Mouse (Mus musculus) midbrain, embryonic 14.5 days (tissue): ENCODE data around the gene Ggcx. TPM values are rescaled to one million over a fixed set of nuclear protein-coding genes. Genes with fewer than 3 reads are reported as not detected.

Experiments used
- ATAC-seq: fragments of 200-750 bp; cut with Nextera tagmentation; 2 replicates; pipeline ENCODE4 v1.8.0; 2017; ENCODE audit warnings: moderate number of reproducible peaks, moderate library complexity; ENCODE audit not compliant: low FRiP score, low TSS enrichment
- DNase-seq: peaks from one replicate; pipeline ENCODE4 v3.0.0-alpha.2; 2015
- H3K27ac ChIP-seq: fragments of 300-500 bp; sonication (generic); replicated peaks from 2 replicates; pipeline ENCODE4 v1.5.1; 2014; ENCODE audit warnings: mild to moderate bottlenecking, low read depth, low read length, moderate library complexity
- H3K27me3 ChIP-seq: fragments of 300-500 bp; sonication (generic); 2 replicates; pipeline ENCODE4 v1.6.1; 2014; ENCODE audit warnings: low read length, control low read depth, mixed read lengths; ENCODE audit not compliant: control insufficient read depth, insufficient read depth
- H3K36me3 ChIP-seq: fragments of 300-500 bp; sonication (generic); 2 replicates; pipeline ENCODE4 v1.6.1; 2014; ENCODE audit warnings: low read length, control low read depth; ENCODE audit not compliant: control insufficient read depth, insufficient read depth
- H3K4me1 ChIP-seq: fragments of 300-500 bp; sonication (generic); 2 replicates; pipeline ENCODE4 v1.6.1; 2014; ENCODE audit warnings: mild to moderate bottlenecking, antibody characterized with exemption, low read length, control low read depth; ENCODE audit not compliant: control insufficient read depth, insufficient read depth
- H3K4me2 ChIP-seq: fragments of 300-500 bp; sonication (generic); 2 replicates; pipeline ENCODE4 v1.6.1; 2014; ENCODE audit warnings: mild to moderate bottlenecking, low read length, moderate library complexity
- H3K4me3 ChIP-seq: fragments of 300-500 bp; sonication (generic); replicated peaks from 2 replicates; pipeline ENCODE4 v1.5.1; 2014; ENCODE audit warnings: low read depth, low read length
- H3K9ac ChIP-seq: fragments of 300-500 bp; sonication (generic); replicated peaks from 2 replicates; pipeline ENCODE4 v1.6.1; 2014; ENCODE audit warnings: mild to moderate bottlenecking, low read length, moderate library complexity
- H3K9me3 ChIP-seq: fragments of 300-500 bp; sonication (generic); 2 replicates; pipeline ENCODE4 v1.6.1; 2016; ENCODE audit warnings: low read length, control low read depth, mixed read lengths; ENCODE audit not compliant: control insufficient read depth
- WGBS: fragments of 180-500 bp; shearing (Covaris S2); extraction: QIAGEN DNeasy Blood & Tissue Kit; methylation state at CpG from one replicate; pipeline ENCODE4 v1.1.7; 2014; 5-methylcytosine and 5-hydroxymethylcytosine counted together
- polyA plus RNA-seq: library from polyadenylated mRNA; unstranded; fragments of >200 nt; fragmentation: Nextera tagmentation; extraction: Ambion mirVana; gene quantifications from 2 replicates; pipeline ENCODE4 v1.2.1, GENCODE M21; 2014

The Ggcx gene
- polyA plus RNA-seq, 1 experiment from 2014 or later: 8.0 TPM

DNA sequence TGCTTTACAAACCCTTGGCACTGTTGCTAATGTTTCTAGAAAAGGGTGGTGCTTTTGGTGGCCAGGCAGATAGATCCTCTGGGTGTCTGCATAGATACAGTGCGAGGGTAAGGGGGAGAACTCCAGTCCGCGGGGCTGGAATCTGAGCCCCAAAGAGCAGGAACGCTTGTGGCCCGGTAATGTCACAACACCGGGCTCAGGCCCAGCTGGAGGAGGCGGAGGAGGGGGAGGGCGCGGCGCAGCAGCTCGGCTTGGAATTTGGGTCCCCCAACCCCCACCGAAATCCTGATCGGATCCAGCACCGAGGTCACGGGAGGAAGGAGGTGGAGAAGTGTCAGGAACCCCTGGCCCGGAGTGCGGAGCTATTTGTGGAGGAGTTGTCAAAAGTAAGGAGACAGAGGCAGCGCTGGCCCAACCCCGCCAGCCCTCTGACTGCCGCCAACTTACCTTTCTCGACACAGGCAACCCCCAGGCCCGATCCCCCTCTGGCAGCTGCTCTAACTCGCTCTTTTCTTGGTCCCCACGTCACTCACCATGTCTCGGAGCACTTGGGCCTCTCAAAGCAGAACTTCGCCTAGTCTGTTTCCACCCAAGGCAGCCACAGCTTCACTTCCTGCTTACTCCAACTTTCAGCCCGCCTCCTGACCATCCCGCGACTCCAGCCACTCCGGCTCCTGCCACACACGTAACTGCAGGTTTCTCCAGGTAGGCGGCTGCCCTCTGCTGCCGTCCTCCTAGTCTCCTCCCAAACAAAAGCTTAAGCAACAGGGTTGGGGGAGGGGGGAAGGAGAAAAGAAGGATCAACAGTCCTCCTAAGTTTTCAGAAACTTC, 24.0 kb upstream of the Ggcx start, which contains the start of gene Vamp8:
Gene Vamp8 (minus strand): TSS at position 763 of the 831 bp plus-strand sequence.
- H3K4me2 ChIP-seq: peak within 1 kb of the TSS; percentile 52
- WGBS: 1% methylated on average over 32 of the region's 33 CpGs
- H3K27ac ChIP-seq: no peak within 1 kb of the TSS
- H3K9me3 ChIP-seq: no peaks in the 10 kb centered on the region
- peak; percentile 40 for DNase-seq
- ATAC-seq: no peak
- no peaks in the 10 kb centered on the region for H3K36me3 ChIP-seq
- H3K27me3 ChIP-seq: peaks cover 16% of the 10 kb centered on the region; the same call in 1 of the 2 replicates
- H3K9ac ChIP-seq: peak within 1 kb of the TSS; percentile 34; the same call in 1 of the 2 replicates
- H3K4me3 ChIP-seq: peak within 1 kb of the TSS; percentile 25
- H3K4me1 ChIP-seq: 0 out of 2 replicates have a peak, but pooled peaks cover 9% of the 10 kb centered on the region

DNA sequence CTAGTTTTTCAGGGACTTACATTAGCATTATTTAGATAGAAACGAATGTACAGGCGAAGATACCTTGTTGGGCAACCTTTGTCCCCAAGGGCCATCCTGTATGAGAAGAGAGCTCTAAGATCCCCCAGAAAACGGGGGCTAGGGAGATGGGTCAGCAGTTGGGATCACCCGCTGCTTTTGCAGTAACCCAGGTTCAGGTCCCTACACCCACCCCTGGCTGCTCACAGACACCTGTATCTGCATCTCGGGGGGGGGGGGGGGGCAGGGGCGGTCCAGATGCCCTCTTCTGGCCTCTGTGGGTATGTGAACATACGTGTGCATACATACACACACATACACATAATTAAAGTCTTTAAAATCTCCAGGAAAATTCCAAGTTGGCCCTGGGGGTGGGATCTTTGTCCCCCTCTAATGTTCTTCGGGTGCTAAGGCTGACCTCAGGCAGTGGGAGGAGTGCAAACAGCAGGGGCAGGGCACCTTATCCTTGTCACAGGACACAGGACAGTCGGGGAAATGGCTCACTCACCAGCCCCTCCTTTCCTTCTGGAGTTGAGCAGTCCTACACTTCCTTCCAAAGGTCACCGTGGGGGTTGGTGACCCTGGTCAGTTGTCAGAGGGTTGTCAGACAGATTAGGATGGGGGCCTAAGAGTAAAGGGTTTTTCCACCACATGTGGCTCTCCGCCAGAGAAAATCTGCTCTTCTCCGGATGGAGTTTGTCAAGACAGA, 23.1 kb upstream of the Ggcx start:
- ATAC-seq: no peak
- Histone ChIP-seq H3K4me3 (peak overlapping the region; percentile 25), H3K27ac (no peak overlapping the region), H3K9me3 (no peaks in the 10 kb centered on the region), H3K36me3 (no peaks in the 10 kb centered on the region), H3K27me3 (peaks cover 16% of the 10 kb centered on the region; the same call in 1 of the 2 replicates), H3K4me2 (peak overlapping the region; percentile 52), H3K4me1 (0 out of 2 replicates have a peak, but pooled peaks cover 9% of the 10 kb centered on the region), H3K9ac (no peak overlapping the region)
- peak; percentile 13 for DNase-seq
- 18% methylated on average over 12 of the region's 12 CpGs for WGBS

DNA sequence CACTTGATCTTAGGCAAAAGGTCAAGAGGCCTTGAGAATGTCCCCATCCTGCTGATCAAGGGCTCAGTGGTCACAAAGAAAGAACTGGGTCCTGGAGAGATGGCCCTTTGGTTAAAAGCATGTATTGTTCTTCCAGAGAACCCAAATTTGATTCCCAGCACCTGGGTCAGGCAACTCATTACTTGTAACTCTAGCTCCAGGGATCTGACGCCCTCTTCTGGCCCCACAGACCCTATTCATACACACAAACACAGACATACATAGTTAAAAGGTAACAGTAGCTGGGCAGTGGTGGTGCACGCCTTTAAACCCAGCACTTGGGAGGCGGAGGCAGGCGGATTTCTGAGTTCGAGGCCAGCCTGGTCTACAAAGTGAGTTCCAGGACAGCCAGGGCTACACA, 21.8 kb upstream of the Ggcx start:
- WGBS: 88% methylated on average over 5 of the region's 5 CpGs
- Histone ChIP-seq H3K4me3 (no peak overlapping the region), H3K4me1 (0 out of 2 replicates have a peak, but pooled peaks cover 9% of the 10 kb centered on the region), H3K9me3 (no peaks in the 10 kb centered on the region), H3K9ac (no peak overlapping the region), H3K36me3 (no peaks in the 10 kb centered on the region), H3K27me3 (peaks cover 16% of the 10 kb centered on the region; the same call in 1 of the 2 replicates), H3K4me2 (no peak overlapping the region), H3K27ac (no peak overlapping the region)
- no peak for ATAC-seq
- DNase-seq: no peak

DNA sequence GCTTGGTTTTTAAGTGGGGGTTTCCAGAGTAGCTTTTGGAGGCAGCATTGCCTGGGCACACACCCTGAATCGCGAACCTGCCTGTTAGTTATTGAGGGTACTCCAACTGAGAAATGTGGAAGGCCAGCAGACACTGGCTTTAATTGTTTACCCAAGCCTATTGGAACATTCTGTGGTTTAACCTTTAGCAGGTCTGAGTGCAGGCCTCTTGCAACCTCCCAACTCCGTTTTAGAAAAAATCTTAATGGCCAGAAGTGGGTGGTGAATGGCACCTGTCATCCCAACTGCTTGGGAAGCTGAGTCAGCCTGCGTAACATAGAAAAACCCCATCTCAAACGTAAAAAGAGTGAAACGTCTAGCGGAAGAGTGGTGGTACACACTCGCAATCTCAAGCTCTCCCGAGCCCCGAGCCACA, 17.3 kb upstream of the Ggcx start:
- Histone ChIP-seq H3K4me3 (no peak overlapping the region), H3K9me3 (no peaks in the 10 kb centered on the region), H3K27ac (no peak overlapping the region), H3K27me3 (no peaks in the 10 kb centered on the region), H3K9ac (no peak overlapping the region), H3K36me3 (no peaks in the 10 kb centered on the region), H3K4me2 (no peak overlapping the region), H3K4me1 (no peaks in the 10 kb centered on the region)
- ATAC-seq: no peak
- no peak for DNase-seq
- WGBS: 85% methylated on average over 10 of the region's 10 CpGs

DNA sequence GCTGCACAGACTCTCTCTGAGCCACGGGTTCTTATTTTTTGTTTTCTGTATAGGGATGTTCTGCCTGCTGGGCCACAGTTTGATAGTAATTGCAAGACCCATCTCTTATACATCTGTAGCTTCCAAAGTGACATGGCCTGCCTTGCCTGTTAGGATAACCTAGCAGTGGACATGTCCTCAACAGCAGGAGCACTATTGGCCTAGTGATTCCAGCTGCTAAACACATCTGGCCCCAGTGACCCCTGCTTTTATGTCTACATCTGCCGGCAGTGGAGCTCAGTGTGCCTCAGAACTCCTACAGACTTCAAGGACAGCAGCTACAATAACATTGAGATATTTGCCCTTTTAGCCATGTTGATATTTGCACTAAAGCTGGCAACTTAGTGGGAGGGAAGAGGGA, 14.1 kb upstream of the Ggcx start:
- H3K4me1 ChIP-seq: no peaks in the 10 kb centered on the region
- H3K27ac ChIP-seq: no peak overlapping the region
- ATAC-seq (no peak), DNase-seq (no peak)
- H3K4me2 ChIP-seq: no peak overlapping the region
- H3K36me3 ChIP-seq: no peaks in the 10 kb centered on the region
- 42% methylated on average over 2 of the region's 2 CpGs for WGBS
- H3K27me3 ChIP-seq: no peaks in the 10 kb centered on the region
- no peaks in the 10 kb centered on the region for H3K9me3 ChIP-seq
- H3K4me3 ChIP-seq: no peak overlapping the region
- H3K9ac ChIP-seq: no peak overlapping the region

DNA sequence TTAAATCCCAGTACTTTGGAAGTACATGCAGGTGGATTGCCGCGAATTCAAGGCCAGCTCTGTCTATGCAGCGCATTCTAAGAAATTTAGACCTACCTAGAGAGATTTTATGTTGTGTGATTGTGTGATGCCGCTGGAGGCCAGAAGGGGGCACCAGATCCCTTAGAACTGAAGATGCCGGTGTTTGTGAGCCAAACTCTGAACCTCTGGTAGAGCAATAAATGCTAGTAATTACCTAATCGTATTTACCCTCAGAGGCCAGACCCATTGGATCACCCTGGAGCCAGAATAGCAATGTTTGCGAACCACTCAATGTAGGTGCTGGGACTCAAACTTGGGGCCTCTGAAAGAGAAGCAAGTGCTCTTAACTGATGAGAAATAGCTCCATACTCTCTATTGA, 12.2 kb upstream of the Ggcx start:
- no peak for ATAC-seq

DNA sequence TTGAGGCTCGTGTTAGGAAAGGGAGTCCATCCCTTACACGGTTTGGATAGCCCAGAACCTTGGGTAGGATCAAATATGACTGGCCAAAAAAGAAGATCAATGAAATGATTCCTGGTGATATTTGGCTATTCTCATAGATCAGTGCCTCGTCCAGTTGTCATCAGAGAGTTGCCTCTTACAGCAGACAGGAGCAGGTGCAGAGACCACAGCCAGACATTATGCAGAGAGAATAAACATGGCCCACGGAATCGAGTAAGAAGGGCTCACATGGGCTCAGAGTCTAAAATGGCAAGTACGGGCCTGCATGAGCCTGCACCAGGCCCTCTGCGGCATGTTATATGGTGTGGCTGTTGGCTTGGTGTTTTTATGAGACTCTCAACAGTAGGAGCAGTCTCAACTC, 8.8 kb upstream of the Ggcx start:
- Histone ChIP-seq H3K4me1 (no peaks in the 10 kb centered on the region), H3K4me2 (no peak overlapping the region), H3K27ac (no peak overlapping the region), H3K27me3 (no peaks in the 10 kb centered on the region), H3K9ac (no peak overlapping the region), H3K36me3 (no peaks in the 10 kb centered on the region), H3K9me3 (no peaks in the 10 kb centered on the region), H3K4me3 (no peak overlapping the region)
- WGBS: 83% methylated on average over 7 of the region's 7 CpGs
- no peak for DNase-seq
- no peak for ATAC-seq

More for the DNA sequence above, 12.2 kb upstream of the Ggcx start:
- Histone ChIP-seq H3K4me1 (no peaks in the 10 kb centered on the region), H3K36me3 (no peaks in the 10 kb centered on the region), H3K27ac (no peak overlapping the region), H3K9me3 (no peaks in the 10 kb centered on the region), H3K4me2 (no peak overlapping the region), H3K4me3 (no peak overlapping the region), H3K27me3 (no peaks in the 10 kb centered on the region), H3K9ac (no peak overlapping the region)
- DNase-seq: peak; percentile 81
- WGBS: 23% methylated on average over 7 of the region's 7 CpGs

DNA sequence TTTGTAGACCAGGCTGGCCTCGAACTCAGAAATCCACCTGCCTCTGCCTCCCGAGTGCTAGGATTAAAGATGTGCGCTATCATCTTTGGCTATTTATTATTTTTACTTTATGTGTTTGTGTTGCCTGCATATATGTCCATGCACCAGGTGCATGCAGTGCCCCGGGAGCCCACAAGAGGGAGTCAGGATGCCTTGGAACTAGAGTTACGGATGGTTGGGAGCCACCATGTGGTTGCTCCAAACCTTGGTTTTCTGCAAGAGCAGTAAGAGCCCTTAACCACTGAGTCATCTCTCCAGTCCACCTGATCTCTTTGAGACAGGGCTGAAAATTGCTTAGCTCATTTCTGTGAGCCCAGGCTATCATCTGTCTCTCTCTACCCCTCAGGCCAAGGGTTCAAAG, 7.0 kb upstream of the Ggcx start:
- Histone ChIP-seq H3K4me1 (no peaks in the 10 kb centered on the region), H3K4me3 (no peak overlapping the region), H3K27me3 (no peaks in the 10 kb centered on the region), H3K27ac (no peak overlapping the region), H3K9me3 (no peaks in the 10 kb centered on the region), H3K9ac (no peak overlapping the region), H3K36me3 (no peaks in the 10 kb centered on the region), H3K4me2 (no peak overlapping the region)
- 3% methylated on average over 5 of the region's 5 CpGs for WGBS
- peak; percentile 91 for DNase-seq
- no peak; the same call in 1 of the 2 replicates for ATAC-seq
